Mouse (Mus musculus) frontal cortex, postnatal 36 days (tissue): Measurements from ENCODE around the gene Camk1g.
A peak's percentile ranks its signal among the peaks of the same experiment; 100 is the strongest.

ENCODE experiments used
- DNase-seq, 2 experiments: peaks; one replicate each; pipeline ENCODE4 v3.0.0; 2022; ENCODE audit warnings: low spot score in 2 of 2

Camk1g gene

DNA sequence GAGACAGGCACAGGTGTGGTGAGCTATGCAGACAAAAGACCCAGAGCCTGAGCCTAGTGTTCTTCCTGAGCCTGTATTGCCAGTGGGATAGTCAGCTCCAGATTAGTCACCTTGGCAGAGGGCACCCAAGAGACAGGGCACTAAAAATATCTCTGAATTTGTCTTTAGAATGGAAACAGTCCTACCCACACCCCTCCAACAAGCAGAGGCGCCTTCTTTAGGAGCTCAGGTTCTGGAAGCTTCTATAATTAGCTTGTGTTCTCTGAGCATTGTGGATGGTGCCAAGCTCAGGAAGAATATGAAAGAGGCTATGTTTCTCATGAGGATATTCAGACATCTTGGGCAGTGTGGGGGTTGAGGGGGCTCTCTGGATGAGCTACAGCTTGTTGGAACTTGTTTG lies 37.4 kb downstream of the Camk1g start:
- peak in 1 of 2 experiments; percentile 46 for DNase-seq

GRCm38 (mm10) chr1:193332018-193332417 lies 38.1 kb downstream of the Camk1g start:
- DNase-seq = no peak

DNA sequence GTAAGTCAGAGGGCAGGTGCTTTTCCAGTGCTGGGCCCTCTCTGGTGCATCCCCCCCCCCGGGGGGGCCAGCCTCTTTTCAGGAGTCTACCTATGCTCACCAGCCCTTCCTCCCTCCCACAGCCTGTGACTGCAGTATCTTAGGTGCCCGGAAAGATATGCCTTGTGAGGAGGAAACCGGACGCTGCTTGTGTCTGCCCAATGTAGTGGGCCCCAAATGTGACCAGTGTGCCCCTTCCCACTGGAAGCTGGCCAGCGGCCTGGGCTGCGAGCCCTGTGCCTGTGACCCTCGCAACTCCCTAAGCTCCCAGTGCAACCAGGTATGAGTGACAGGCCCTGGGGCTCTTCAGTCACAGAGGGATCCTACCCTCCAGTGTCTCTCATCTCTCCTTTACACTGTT lies 39.5 kb downstream of the Camk1g start:
- no peak for DNase-seq

GRCm38 (mm10) chr1:193330172-193330571 lies 39.9 kb downstream of the Camk1g start:
- DNase-seq = peak; percentile 84 to 88

GRCm38 (mm10) chr1:193329557-193329956 lies 40.5 kb downstream of the Camk1g start:
- DNase-seq = no peak

DNA sequence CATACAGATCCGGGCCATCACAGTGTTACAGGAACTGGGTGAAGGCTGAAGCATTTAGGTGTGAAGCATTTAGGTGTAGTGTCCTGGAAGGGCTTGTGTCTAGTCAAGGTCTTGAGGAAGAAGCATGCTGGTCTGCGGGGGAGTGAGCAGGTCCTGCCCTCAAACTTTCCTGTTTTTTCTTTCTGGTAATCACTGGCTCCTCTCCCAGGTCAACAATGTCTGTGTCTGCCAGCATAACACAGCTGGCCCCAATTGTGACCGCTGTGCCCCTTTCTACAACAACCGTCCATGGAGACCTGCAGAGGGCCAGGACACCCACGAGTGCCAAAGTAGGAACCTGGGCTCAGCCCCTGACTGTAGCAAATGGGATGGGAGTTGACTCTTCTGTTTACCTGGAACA lies 42.4 kb downstream of the Camk1g start:
- DNase-seq = no peak

- DNase-seq = no peak
Observed at GRCm38 (mm10) chr1:193327216-193327615, 42.9 kb downstream of the Camk1g start.

GRCm38 (mm10) chr1:193326456-193327145 lies 43.5 kb downstream of the Camk1g start:
- no peak for DNase-seq

DNA sequence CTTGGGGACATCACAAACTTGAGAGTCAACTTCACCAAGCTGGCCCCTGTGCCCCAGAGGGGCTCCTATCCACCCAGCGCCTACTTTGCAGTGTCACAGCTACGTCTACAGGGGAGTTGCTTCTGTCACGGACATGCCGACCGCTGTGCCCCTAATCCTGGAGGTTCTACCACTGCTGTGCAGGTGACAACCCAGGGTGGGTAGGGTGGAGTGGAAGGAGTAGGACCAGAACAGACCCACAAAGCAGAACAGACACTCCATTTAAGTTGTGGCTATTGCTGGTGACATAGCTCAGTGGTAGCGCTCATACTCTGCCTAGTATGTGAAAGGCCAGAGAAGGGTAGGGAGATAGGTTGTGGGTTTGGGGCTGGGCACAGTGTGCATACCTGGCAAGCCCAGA lies 44.2 kb downstream of the Camk1g start:
- DNase-seq = no peak

- DNase-seq = no peak
Observed at GRCm38 (mm10) chr1:193324224-193324623, 45.9 kb downstream of the Camk1g start.

GRCm38 (mm10) chr1:193323686-193324085 lies 46.4 kb downstream of the Camk1g start:
- no peak for DNase-seq

- peak in 1 of 2 experiments; percentile 37 for DNase-seq
Observed at GRCm38 (mm10) chr1:193320398-193320797, 49.7 kb downstream of the Camk1g start.

GRCm38 (mm10) chr1:193319721-193320120 lies 50.4 kb downstream of the Camk1g start:
- DNase-seq = no peak

GRCm38 (mm10) chr1:193317159-193317559 lies 52.9 kb downstream of the Camk1g start:
- DNase-seq = peak in 1 of 2 experiments; percentile 49

DNA sequence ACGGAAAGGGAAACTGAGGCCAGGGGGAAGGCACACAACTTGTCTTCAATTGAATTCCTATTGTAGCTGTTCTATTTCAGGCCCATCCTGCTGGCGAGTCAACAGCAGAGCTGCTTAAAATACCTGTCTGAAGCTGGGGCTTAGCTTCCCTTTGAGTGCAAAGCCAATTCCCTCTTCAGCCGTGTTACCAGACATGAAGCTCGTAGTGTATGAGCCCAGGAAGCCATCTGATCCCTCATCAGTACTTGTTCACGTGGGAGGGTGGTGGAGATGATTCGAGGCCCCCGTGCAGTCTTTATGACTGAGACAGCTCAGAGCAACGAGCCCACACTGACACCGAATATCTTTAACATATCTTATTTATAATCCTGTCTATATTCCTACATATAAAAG lies 53.7 kb downstream of the Camk1g start:
- DNase-seq = peak in 1 of 2 experiments; percentile 41

DNA sequence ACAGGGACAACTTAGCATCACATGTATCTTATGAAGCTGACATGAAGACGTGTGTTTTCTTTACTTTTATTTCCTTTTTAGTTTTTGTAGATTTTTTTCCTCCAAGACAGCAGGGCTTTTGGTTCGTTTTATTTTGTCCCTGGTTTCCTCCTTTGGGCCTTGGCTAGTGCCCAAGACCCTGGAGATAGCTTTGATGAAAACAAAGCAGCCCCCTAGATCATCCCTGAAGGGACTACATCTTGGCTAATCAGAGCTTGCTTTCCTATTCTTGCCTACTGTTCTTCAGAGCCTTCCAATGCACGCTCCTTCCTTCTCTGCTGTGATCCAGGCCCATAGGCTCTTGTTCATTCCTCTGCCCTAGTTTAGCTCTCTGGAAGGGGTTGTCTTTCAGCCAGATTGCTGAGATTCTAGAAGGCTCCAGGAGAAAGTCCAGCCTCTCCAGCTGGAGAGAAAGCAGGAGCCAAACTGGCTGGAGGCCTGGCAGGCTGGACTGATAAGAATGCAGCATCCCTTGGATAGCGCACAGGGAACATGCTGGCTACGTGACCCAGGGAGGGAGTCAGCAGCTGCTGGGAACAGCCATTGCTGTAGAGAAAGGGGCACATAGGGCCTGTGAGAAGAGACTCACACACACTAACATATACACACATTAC lies 54.3 kb downstream of the Camk1g start:
- DNase-seq = peak; percentile 48 to 75

DNA sequence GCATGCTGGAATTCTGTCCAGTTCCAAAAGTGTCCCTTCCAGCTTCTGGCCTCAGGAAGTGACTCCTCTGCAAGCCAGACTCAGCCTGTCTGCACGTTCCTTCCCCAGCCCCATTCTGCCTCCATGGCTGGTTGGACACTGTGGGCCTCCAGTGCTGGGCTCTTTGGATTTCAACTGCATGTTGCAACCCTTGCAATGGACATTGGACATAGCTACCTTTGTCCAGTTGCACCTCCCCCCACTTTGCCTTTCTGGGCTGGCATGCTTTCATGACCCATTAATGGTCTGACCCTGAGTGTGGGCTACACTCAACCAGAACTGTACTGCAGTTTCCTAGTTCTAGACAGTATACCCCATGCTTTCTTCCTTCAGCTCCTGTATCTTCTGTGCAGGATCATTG lies 58.5 kb downstream of the Camk1g start:
- no peak for DNase-seq

- DNase-seq = no peak
Observed at GRCm38 (mm10) chr1:193310519-193311085, 59.5 kb downstream of the Camk1g start.

GRCm38 (mm10) chr1:193309785-193310518 lies 60.1 kb downstream of the Camk1g start:
- DNase-seq = no peak

DNA sequence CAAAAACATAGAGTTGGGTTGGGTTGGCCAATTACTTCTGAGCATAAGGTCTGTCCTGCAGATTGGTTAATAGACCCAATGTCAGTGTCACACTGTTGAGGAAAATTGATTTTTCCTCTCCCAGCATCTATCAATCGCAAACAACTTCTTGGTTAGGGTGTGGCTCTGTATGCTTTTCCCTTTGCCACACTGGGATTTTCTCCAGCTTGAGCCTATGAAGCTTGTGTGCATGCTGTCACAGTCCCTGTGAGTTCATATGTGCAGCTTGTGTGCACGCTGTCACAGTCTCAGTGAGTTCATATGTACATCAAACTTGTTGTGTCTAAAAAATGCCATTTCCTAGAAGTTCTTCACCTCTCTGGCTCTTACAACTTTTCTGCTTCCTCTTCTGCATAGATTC lies 63.3 kb downstream of the Camk1g start:
- no peak for DNase-seq

DNA sequence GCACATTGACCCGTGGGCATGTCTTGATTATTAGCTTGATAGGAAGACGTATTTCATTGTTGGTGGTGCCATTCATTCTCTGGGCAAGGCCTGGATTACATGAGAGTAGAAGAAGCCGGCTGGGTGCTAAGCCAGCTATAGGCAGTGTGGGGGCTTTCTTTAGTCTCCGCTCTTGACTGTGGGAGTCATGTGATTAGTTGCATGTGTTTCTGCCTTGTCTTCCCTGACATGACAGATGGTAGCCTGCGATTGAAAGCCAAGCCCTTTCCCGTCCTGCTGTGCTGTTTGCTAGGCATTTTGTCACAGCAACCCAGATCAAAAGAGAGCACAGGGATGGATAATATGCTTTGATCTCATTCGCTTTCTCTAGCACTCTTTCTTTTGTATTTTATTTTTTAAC lies 64.7 kb downstream of the Camk1g start:
- no peak for DNase-seq

DNA sequence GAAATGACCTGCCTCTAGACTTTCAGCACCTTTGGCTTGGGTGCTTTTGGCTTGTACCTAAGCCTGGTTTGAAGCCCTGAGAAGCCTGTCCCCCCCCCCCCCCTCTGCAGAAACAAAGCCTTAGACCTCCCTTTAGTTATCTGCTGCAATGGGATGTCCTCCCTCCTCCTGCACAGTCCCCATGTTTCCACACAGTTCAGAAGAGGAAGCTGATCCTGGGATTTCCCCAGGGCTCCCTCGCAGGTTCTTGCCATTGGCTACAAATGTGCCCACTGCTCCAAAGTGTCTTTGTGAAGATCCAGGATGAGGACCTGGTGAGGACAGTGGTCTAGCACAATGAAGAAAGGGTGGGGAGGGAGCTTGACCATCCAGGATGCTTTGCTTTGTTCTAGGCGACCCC lies 67.0 kb downstream of the Camk1g start:
- no peak for DNase-seq

DNA sequence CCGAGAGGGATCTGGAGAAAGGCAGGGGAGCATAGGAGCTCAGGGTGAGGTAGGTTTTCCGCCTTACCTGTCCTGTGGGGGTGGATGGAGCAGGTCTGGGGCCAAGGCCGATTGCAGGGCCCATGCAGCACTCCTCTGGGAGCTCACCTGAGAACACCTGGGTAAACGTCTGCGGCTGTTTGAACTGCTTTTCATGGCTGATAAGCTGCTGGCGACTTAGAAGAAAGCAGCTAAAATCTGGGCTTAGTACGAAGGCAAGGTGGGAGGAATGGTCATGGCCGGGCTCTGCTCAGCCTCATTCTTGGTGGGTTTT lies 68.0 kb downstream of the Camk1g start:
- no peak for DNase-seq
